Mouse (Mus musculus): ENCODE measurements around the gene Tmem120a. TPM values are rescaled to one million over a fixed set of nuclear protein-coding genes. Genes with fewer than 3 reads are reported as not detected.

Gene Tmem120a
- 12.1 TPM for polyA plus RNA-seq (2014; fragmentation: Illumina TruSeq; extraction: RNeasy Lipid Tissue Mini Kit (QIAGEN cat#74804); ENCODE audit: low read depth, low replicate concordance)

DNA sequence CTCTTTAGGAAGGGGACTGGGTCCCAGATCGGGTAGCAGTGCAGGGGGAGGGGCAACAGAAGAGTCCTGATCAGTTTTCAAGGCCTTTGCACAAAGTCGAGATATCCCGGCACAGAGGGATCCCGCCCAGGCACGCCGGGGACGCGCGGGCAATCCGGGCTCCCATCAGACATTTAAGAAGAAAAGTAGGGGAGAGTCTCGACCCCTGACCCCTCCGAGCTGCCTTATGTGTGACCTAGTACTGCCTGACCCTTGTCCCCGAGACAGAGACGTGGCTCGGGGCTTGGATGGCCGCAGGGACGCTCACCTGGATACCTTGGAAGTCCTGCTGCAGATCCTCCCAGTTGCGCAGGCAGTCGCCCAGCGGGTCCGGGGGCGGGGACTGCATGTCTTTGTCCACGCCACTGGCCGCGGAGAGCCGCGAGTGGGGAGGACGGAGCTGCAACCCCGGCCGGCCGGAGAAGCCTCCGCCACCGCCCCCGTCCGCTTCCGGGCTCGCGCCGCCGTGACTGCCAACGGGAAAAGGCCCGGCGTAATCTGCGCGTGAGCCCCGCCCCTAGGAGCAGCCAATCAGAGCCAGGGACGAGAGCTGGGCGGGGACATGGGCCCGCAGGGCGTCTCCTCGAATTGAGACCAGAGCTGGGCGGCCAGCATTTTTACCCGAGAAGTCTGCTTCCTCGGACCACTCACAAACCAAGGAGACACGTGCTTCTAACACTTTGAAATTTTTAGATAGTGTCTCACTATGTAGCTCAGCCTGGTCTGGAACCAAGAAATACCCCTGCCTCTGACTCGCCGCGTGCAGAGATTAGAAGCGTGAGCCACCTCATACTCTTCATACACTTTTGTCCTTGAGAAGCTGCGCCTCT lies at the start of gene Tmem120a:
Tmem120a (minus strand) TSS at position 708 of the 869 bp plus-strand sequence.

DNA sequence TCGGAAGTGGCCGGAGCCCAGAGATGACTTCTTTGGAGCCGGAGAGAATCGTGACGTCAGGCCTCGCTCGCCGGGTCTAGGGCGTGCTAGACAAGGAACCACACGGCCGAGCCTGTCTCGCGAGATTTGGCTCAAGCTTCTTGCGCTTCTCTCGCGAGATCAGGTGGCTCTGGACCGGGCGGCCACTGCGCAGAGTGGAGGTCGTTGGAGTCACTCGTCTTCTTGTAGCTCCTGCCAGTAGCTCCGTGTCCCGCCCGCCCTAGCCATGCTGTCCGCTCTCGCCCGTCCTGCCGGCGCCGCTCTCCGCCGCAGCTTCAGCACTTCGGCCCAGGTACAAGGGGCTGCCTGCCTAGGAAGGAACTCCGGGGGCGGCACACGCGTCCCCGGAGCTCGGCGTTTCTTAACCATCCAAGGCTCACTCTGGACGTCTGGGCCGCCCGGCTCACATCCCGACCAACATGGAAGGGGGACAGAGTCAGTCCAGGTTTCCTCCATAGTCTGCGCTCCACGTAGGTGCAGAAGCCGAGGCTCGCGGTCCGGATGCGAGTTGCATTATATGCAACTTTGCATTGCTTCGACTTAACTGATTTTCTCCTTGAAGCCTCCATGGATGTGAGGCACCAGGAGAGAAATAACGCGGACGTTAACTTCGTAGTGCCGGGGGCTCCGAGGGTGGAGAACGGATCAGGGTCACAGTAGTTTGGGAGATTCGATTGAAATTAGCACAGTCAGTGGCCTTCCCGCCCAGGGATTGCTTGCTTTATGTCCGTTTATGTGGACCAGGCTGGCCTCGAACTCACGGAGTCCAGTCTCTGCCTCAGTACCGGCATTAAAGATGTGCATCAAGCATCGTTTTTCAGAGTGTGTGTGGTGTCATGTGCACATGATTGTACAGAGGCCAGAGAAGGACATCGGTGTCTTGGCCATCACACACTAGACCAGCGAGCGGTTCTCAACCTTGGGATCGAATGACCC lies 34.5 kb upstream of the Tmem120a start, which contains the start of gene Mdh2:
Mdh2 (plus strand) TSS at position 10 of the 975 bp plus-strand sequence.

DNA sequence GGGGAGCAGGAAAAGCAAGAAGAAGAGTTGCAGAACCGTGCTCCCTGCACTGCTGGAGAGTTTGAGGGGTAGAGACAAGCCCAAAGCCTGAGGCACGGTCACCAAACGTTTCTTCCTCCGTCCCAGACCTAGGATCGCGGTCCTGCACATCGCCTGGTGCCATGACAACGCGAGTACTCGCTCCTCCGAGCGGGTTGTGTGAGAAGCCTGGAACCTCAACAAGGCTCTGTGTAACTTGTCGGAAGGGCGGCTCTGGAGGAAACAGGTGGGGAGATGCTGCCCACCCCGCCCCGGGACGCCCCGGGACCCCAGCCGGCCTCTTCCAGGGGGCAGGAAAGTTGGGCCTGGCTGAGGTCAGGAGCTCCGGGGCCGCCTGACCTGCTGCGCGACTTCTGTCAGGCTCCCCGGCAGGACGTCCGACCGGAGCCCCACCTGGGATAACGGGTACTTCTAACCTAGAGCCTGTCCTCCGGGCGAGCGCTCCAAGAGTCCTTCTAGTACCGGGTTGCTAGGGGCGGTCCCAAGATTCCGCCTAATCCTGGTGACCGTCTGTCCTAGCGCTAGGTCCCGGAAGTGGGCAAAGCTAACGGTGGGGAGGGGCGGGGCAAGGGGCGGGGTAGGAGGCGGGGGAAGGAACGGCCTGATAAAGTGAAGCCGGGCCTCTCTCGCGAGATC lies 33.7 kb upstream of the Tmem120a start, which contains the start of gene Styxl1:
Styxl1 (minus strand) TSS at position 590 of the 675 bp plus-strand sequence.

Other genes with a start within 250 kb of the Tmem120a start
- gene Hip1, start 199.3 kb downstream of the Tmem120a start, polyA plus RNA-seq (2014; fragmentation: Illumina TruSeq; extraction: RNeasy Lipid Tissue Mini Kit (QIAGEN cat#74804); ENCODE audit: low read depth, low replicate concordance), result 2.4 TPM
- not detected for gene Ccl26, start 180.9 kb downstream of the Tmem120a start, polyA plus RNA-seq (2014; fragmentation: Illumina TruSeq; extraction: RNeasy Lipid Tissue Mini Kit (QIAGEN cat#74804); ENCODE audit: low read depth, low replicate concordance)
- 0.90 TPM for gene Ccl24, start 171.4 kb downstream of the Tmem120a start, polyA plus RNA-seq (2014; fragmentation: Illumina TruSeq; extraction: RNeasy Lipid Tissue Mini Kit (QIAGEN cat#74804); ENCODE audit: low read depth, low replicate concordance)
- 5.1 TPM for gene Rhbdd2, start 111.8 kb downstream of the Tmem120a start, polyA plus RNA-seq (2014; fragmentation: Illumina TruSeq; extraction: RNeasy Lipid Tissue Mini Kit (QIAGEN cat#74804); ENCODE audit: low read depth, low replicate concordance)
- gene Por, start 74.4 kb downstream of the Tmem120a start, polyA plus RNA-seq (2014; fragmentation: Illumina TruSeq; extraction: RNeasy Lipid Tissue Mini Kit (QIAGEN cat#74804); ENCODE audit: low read depth, low replicate concordance), result 72.4 TPM
- not detected for gene Styxl1, start 33.9 kb upstream of the Tmem120a start, polyA plus RNA-seq (2014; fragmentation: Illumina TruSeq; extraction: RNeasy Lipid Tissue Mini Kit (QIAGEN cat#74804); ENCODE audit: low read depth, low replicate concordance)
- gene Mdh2, start 34.0 kb upstream of the Tmem120a start, polyA plus RNA-seq (2014; fragmentation: Illumina TruSeq; extraction: RNeasy Lipid Tissue Mini Kit (QIAGEN cat#74804); ENCODE audit: low read depth, low replicate concordance), result 39.5 TPM
- not detected for gene Srrm3, start 62.4 kb upstream of the Tmem120a start, polyA plus RNA-seq (2014; fragmentation: Illumina TruSeq; extraction: RNeasy Lipid Tissue Mini Kit (QIAGEN cat#74804); ENCODE audit: low read depth, low replicate concordance)
- 0.95 TPM for gene Hspb1, start 143.5 kb upstream of the Tmem120a start, polyA plus RNA-seq (2014; fragmentation: Illumina TruSeq; extraction: RNeasy Lipid Tissue Mini Kit (QIAGEN cat#74804); ENCODE audit: low read depth, low replicate concordance)
- 48.4 TPM for gene Ywhag, start 190.2 kb upstream of the Tmem120a start, polyA plus RNA-seq (2014; fragmentation: Illumina TruSeq; extraction: RNeasy Lipid Tissue Mini Kit (QIAGEN cat#74804); ENCODE audit: low read depth, low replicate concordance)
- gene Ssc4d, start 230.1 kb upstream of the Tmem120a start, polyA plus RNA-seq (2014; fragmentation: Illumina TruSeq; extraction: RNeasy Lipid Tissue Mini Kit (QIAGEN cat#74804); ENCODE audit: low read depth, low replicate concordance), result 1.4 TPM
- gene Zp3, start 235.7 kb upstream of the Tmem120a start, polyA plus RNA-seq (2014; fragmentation: Illumina TruSeq; extraction: RNeasy Lipid Tissue Mini Kit (QIAGEN cat#74804); ENCODE audit: low read depth, low replicate concordance), result not detected